Mouse (Mus musculus): ENCODE measurements at regions not wholly inside any gene's neighbourhood (a gene's known extent, or its start where the extent isn't known, plus 50 kb on each side); places are given as distances from the start of the nearest gene placed in this dataset.

GRCm38 (mm10) chr9:48099846-48100245, 62.0 kb upstream of the Nxpe4 start:
- H3K4me1 ChIP-seq (ENCODE audit: control insufficient read depth, insufficient read depth, low read length), result peaks cover 3% of the 10 kb centered on the region; the same call in 1 of the 2 replicates
- H3K36me3 ChIP-seq (ENCODE audit: control insufficient read depth, insufficient read depth, low read length), result no peaks in the 10 kb centered on the region
- WGBS, result 79% methylated on average over 4 of the region's 4 CpGs
- ATAC-seq (ENCODE audit: low read depth), result no peak
- H3K4me3 ChIP-seq (ENCODE audit: low read depth, low read length), result no peak overlapping the region
- no peak overlapping the region for H3K9ac ChIP-seq (replicated peaks; ENCODE audit: low read depth, low read length)
- no peaks in the 10 kb centered on the region for H3K27me3 ChIP-seq (ENCODE audit: control insufficient read depth, insufficient read depth, low read length)
- no peak overlapping the region for H3K27ac ChIP-seq (ENCODE audit: low read depth, low read length)
- no peak overlapping the region for H3K4me2 ChIP-seq (ENCODE audit: low read depth, low read length)
- no peaks in the 10 kb centered on the region for H3K9me3 ChIP-seq (ENCODE audit: control insufficient read depth, low read length)

GRCm38 (mm10) chr9:48106441-48107167, 55.2 kb upstream of the Nxpe4 start:
- H3K9ac ChIP-seq (replicated peaks; ENCODE audit: low read depth, low read length), result no peak overlapping the region

GRCm38 (mm10) chr9:48108994-48109619, 52.7 kb upstream of the Nxpe4 start:
- Histone ChIP-seq H3K36me3 (ENCODE audit: control insufficient read depth, insufficient read depth, low read length) (no peaks in the 10 kb centered on the region), H3K27ac (ENCODE audit: low read depth, low read length) (peak overlapping the region; percentile 3), H3K4me2 (ENCODE audit: low read depth, low read length) (no peak overlapping the region), H3K4me3 (ENCODE audit: low read depth, low read length) (no peak overlapping the region), H3K9ac (replicated peaks; ENCODE audit: low read depth, low read length) (no peak overlapping the region), H3K4me1 (ENCODE audit: control insufficient read depth, insufficient read depth, low read length) (0 out of 2 replicates have a peak, but pooled peaks cover 5% of the 10 kb centered on the region), H3K27me3 (ENCODE audit: control insufficient read depth, insufficient read depth, low read length) (no peaks in the 10 kb centered on the region), H3K9me3 (ENCODE audit: control insufficient read depth, low read length) (no peaks in the 10 kb centered on the region)
- WGBS, result 47% methylated on average over 7 of the region's 7 CpGs
- ATAC-seq (ENCODE audit: low read depth), result peak; percentile 74; the same call in 1 of the 2 replicates

More at GRCm38 (mm10) chr9:48106441-48107167, 55.2 kb upstream of the Nxpe4 start:
- no peak for ATAC-seq (ENCODE audit: low read depth)
- Histone ChIP-seq H3K4me2 (ENCODE audit: low read depth, low read length) (no peak overlapping the region), H3K36me3 (ENCODE audit: control insufficient read depth, insufficient read depth, low read length) (no peaks in the 10 kb centered on the region), H3K4me1 (ENCODE audit: control insufficient read depth, insufficient read depth, low read length) (0 out of 2 replicates have a peak, but pooled peaks cover 5% of the 10 kb centered on the region), H3K27me3 (ENCODE audit: control insufficient read depth, insufficient read depth, low read length) (no peaks in the 10 kb centered on the region), H3K4me3 (ENCODE audit: low read depth, low read length) (no peak overlapping the region), H3K27ac (ENCODE audit: low read depth, low read length) (no peak overlapping the region), H3K9me3 (ENCODE audit: control insufficient read depth, low read length) (no peaks in the 10 kb centered on the region)
- WGBS, result 81% methylated on average over 2 of the region's 2 CpGs

GRCm38 (mm10) chr9:48111316-48111890, 50.4 kb upstream of the Nxpe4 start:
- Histone ChIP-seq H3K4me1 (ENCODE audit: control insufficient read depth, insufficient read depth, low read length) (0 out of 2 replicates have a peak, but pooled peaks cover 5% of the 10 kb centered on the region), H3K4me3 (ENCODE audit: low read depth, low read length) (no peak overlapping the region), H3K36me3 (ENCODE audit: control insufficient read depth, insufficient read depth, low read length) (no peaks in the 10 kb centered on the region), H3K4me2 (ENCODE audit: low read depth, low read length) (no peak overlapping the region), H3K27me3 (ENCODE audit: control insufficient read depth, insufficient read depth, low read length) (no peaks in the 10 kb centered on the region), H3K9ac (replicated peaks; ENCODE audit: low read depth, low read length) (no peak overlapping the region), H3K9me3 (ENCODE audit: control insufficient read depth, low read length) (no peaks in the 10 kb centered on the region), H3K27ac (ENCODE audit: low read depth, low read length) (no peak overlapping the region)
- no peak for ATAC-seq (ENCODE audit: low read depth)
- 54% methylated on average over 8 of the region's 8 CpGs for WGBS

All from neural tube, embryonic 14.5 days (tissue).